Mouse (Mus musculus): ENCODE data around the gene Pecam1. TPM values are rescaled to one million over a fixed set of nuclear protein-coding genes. Genes with fewer than 3 reads are reported as not detected.
"Not testable (repeated sequence)": the region's sequence is repeated elsewhere in the genome, so short reads cannot be mapped to it uniquely, and the experiment has no call there.

Pecam1 gene
- polyA plus RNA-seq, 1 experiment from 2014 or later, result 69.9 TPM

- no peaks in the 10 kb centered on the region for H3K9me3 ChIP-seq (ENCODE audit: control insufficient read depth, low read length)
- H3K4me3 ChIP-seq (ENCODE audit: control insufficient read depth in 1 of 2, insufficient read depth in 1 of 2, low read depth in 1 of 2, low read length in 2 of 2), result no peak overlapping the region
- WGBS, result 77% methylated on average over 6 of the region's 6 CpGs
- no peak overlapping the region for H3K9ac ChIP-seq (ENCODE audit: low read length)
- peaks cover 3% of the 10 kb centered on the region in 2 experiments; a peak in 1 of 4 replicates for H3K4me1 ChIP-seq (ENCODE audit: control insufficient read depth in 2 of 2, insufficient read depth in 2 of 2, low read length in 2 of 2)
- H3K27ac ChIP-seq (replicated peaks in 1 of 2; ENCODE audit: control insufficient read depth in 1 of 2, insufficient read depth in 1 of 2, low read depth in 2 of 2, low read length in 2 of 2), result no peak overlapping the region
- no peak for ATAC-seq (ENCODE audit: insufficient number of reproducible peaks, insufficient read depth, low FRiP score, low read depth)
- no peak overlapping the region for H3K4me2 ChIP-seq (ENCODE audit: low read length)
- H3K27me3 ChIP-seq (ENCODE audit: control insufficient read depth, insufficient read depth, low read length), result no peaks in the 10 kb centered on the region
- no peaks in the 10 kb centered on the region for H3K36me3 ChIP-seq (ENCODE audit: control insufficient read depth, insufficient read depth, low read length)
Observed at GRCm38 (mm10) chr11:106741232-106741631, 9.2 kb downstream of the Pecam1 start.

GRCm38 (mm10) chr11:106740724-106741123 is 9.7 kb downstream of the Pecam1 start:
- not testable (repeated sequence) for H3K27me3 ChIP-seq (ENCODE audit: control insufficient read depth, insufficient read depth, low read length); ATAC-seq (ENCODE audit: insufficient number of reproducible peaks, insufficient read depth, low FRiP score, low read depth)
- WGBS, result 94% methylated on average over 6 of the region's 8 CpGs

GRCm38 (mm10) chr11:106739116-106739515 is 11.3 kb downstream of the Pecam1 start:
- no peaks in the 10 kb centered on the region for H3K27me3 ChIP-seq (ENCODE audit: control insufficient read depth, insufficient read depth, low read length)
- 89% methylated on average over 2 of the region's 2 CpGs for WGBS
- no peak for ATAC-seq (ENCODE audit: insufficient number of reproducible peaks, insufficient read depth, low FRiP score, low read depth)
- H3K27ac ChIP-seq (replicated peaks in 1 of 2; ENCODE audit: control insufficient read depth in 1 of 2, insufficient read depth in 1 of 2, low read depth in 2 of 2, low read length in 2 of 2), result no peak overlapping the region
- no peaks in the 10 kb centered on the region for H3K9me3 ChIP-seq (ENCODE audit: control insufficient read depth, low read length)
- peaks cover 3% of the 10 kb centered on the region in 2 experiments; a peak in 1 of 4 replicates for H3K4me1 ChIP-seq (ENCODE audit: control insufficient read depth in 2 of 2, insufficient read depth in 2 of 2, low read length in 2 of 2)
- H3K4me2 ChIP-seq (ENCODE audit: low read length), result no peak overlapping the region
- no peak overlapping the region for H3K9ac ChIP-seq (ENCODE audit: low read length)
- H3K36me3 ChIP-seq (ENCODE audit: control insufficient read depth, insufficient read depth, low read length), result no peaks in the 10 kb centered on the region
- H3K4me3 ChIP-seq (ENCODE audit: control insufficient read depth in 1 of 2, insufficient read depth in 1 of 2, low read depth in 1 of 2, low read length in 2 of 2), result no peak overlapping the region

More at GRCm38 (mm10) chr11:106740724-106741123, 9.7 kb downstream of the Pecam1 start:
- H3K9me3 ChIP-seq (ENCODE audit: control insufficient read depth, low read length); H3K4me1 ChIP-seq (ENCODE audit: control insufficient read depth in 2 of 2, insufficient read depth in 2 of 2, low read length in 2 of 2); H3K9ac ChIP-seq (ENCODE audit: low read length); H3K4me2 ChIP-seq (ENCODE audit: low read length); H3K36me3 ChIP-seq (ENCODE audit: control insufficient read depth, insufficient read depth, low read length); H3K27ac ChIP-seq (replicated peaks in 1 of 2; ENCODE audit: control insufficient read depth in 1 of 2, insufficient read depth in 1 of 2, low read depth in 2 of 2, low read length in 2 of 2); H3K4me3 ChIP-seq (ENCODE audit: control insufficient read depth in 1 of 2, insufficient read depth in 1 of 2, low read depth in 1 of 2, low read length in 2 of 2): not testable (repeated sequence)

GRCm38 (mm10) chr11:106737178-106737621 is 13.2 kb downstream of the Pecam1 start:
- Histone ChIP-seq H3K27me3 (ENCODE audit: control insufficient read depth, insufficient read depth, low read length) (no peaks in the 10 kb centered on the region), H3K4me2 (ENCODE audit: low read length) (no peak overlapping the region), H3K4me1 (ENCODE audit: control insufficient read depth in 2 of 2, insufficient read depth in 2 of 2, low read length in 2 of 2) (peaks cover 3% of the 10 kb centered on the region in 2 experiments; a peak in 1 of 4 replicates), H3K36me3 (ENCODE audit: control insufficient read depth, insufficient read depth, low read length) (no peaks in the 10 kb centered on the region), H3K27ac (replicated peaks in 1 of 2; ENCODE audit: control insufficient read depth in 1 of 2, insufficient read depth in 1 of 2, low read depth in 2 of 2, low read length in 2 of 2) (peak overlapping the region; percentile 18 to 62; a peak in 3 of 4 replicates), H3K9ac (ENCODE audit: low read length) (no peak overlapping the region), H3K4me3 (ENCODE audit: control insufficient read depth in 1 of 2, insufficient read depth in 1 of 2, low read depth in 1 of 2, low read length in 2 of 2) (no peak overlapping the region), H3K9me3 (ENCODE audit: control insufficient read depth, low read length) (no peaks in the 10 kb centered on the region)
- ATAC-seq (ENCODE audit: insufficient number of reproducible peaks, insufficient read depth, low FRiP score, low read depth), result peak; percentile 65
- WGBS, result 41% methylated on average over 12 of the region's 12 CpGs

- H3K9ac ChIP-seq (ENCODE audit: low read length), result no peak overlapping the region
- peaks cover 3% of the 10 kb centered on the region in 2 experiments; a peak in 1 of 4 replicates for H3K4me1 ChIP-seq (ENCODE audit: control insufficient read depth in 2 of 2, insufficient read depth in 2 of 2, low read length in 2 of 2)
- H3K36me3 ChIP-seq (ENCODE audit: control insufficient read depth, insufficient read depth, low read length), result no peaks in the 10 kb centered on the region
- no peak overlapping the region for H3K4me3 ChIP-seq (ENCODE audit: control insufficient read depth in 1 of 2, insufficient read depth in 1 of 2, low read depth in 1 of 2, low read length in 2 of 2)
- H3K27ac ChIP-seq (replicated peaks in 1 of 2; ENCODE audit: control insufficient read depth in 1 of 2, insufficient read depth in 1 of 2, low read depth in 2 of 2, low read length in 2 of 2), result peak overlapping the region; percentile 28 to 62; a peak in 2 of 4 replicates
- WGBS, result 88% methylated on average over 3 of the region's 3 CpGs
- no peaks in the 10 kb centered on the region for H3K9me3 ChIP-seq (ENCODE audit: control insufficient read depth, low read length)
- no peaks in the 10 kb centered on the region for H3K27me3 ChIP-seq (ENCODE audit: control insufficient read depth, insufficient read depth, low read length)
- no peak for ATAC-seq (ENCODE audit: insufficient number of reproducible peaks, insufficient read depth, low FRiP score, low read depth)
- H3K4me2 ChIP-seq (ENCODE audit: low read length), result no peak overlapping the region
Observed at GRCm38 (mm10) chr11:106736614-106737013, 13.8 kb downstream of the Pecam1 start.

GRCm38 (mm10) chr11:106730714-106731113 is 19.7 kb downstream of the Pecam1 start:
- H3K27me3 ChIP-seq (ENCODE audit: control insufficient read depth, insufficient read depth, low read length), result no peaks in the 10 kb centered on the region
- H3K4me1 ChIP-seq (ENCODE audit: control insufficient read depth in 2 of 2, insufficient read depth in 2 of 2, low read length in 2 of 2), result peaks cover 18 to 33% of the 10 kb centered on the region in 2 experiments
- H3K4me2 ChIP-seq (ENCODE audit: low read length), result peak overlapping the region; percentile 28
- H3K9me3 ChIP-seq (ENCODE audit: control insufficient read depth, low read length), result peaks cover 6% of the 10 kb centered on the region; the same call in 1 of the 2 replicates
- WGBS, result 3% methylated on average over 4 of the region's 4 CpGs
- no peak overlapping the region for H3K4me3 ChIP-seq (ENCODE audit: control insufficient read depth in 1 of 2, insufficient read depth in 1 of 2, low read depth in 1 of 2, low read length in 2 of 2)
- H3K27ac ChIP-seq (replicated peaks in 1 of 2; ENCODE audit: control insufficient read depth in 1 of 2, insufficient read depth in 1 of 2, low read depth in 2 of 2, low read length in 2 of 2), result peak overlapping the region; percentile 83 to 91
- no peaks in the 10 kb centered on the region for H3K36me3 ChIP-seq (ENCODE audit: control insufficient read depth, insufficient read depth, low read length)
- ATAC-seq (ENCODE audit: insufficient number of reproducible peaks, insufficient read depth, low FRiP score, low read depth), result peak; percentile 77
- H3K9ac ChIP-seq (ENCODE audit: low read length), result peak overlapping the region; percentile 27; the same call in 1 of the 2 replicates

- Histone ChIP-seq H3K9ac (ENCODE audit: low read length) (no peak overlapping the region), H3K4me3 (ENCODE audit: control insufficient read depth in 1 of 2, insufficient read depth in 1 of 2, low read depth in 1 of 2, low read length in 2 of 2) (no peak overlapping the region), H3K27ac (replicated peaks in 1 of 2; ENCODE audit: control insufficient read depth in 1 of 2, insufficient read depth in 1 of 2, low read depth in 2 of 2, low read length in 2 of 2) (peak overlapping the region in 1 of 2 experiments; percentile 83; a peak in 3 of 4 replicates), H3K4me2 (ENCODE audit: low read length) (no peak overlapping the region), H3K27me3 (ENCODE audit: control insufficient read depth, insufficient read depth, low read length) (no peaks in the 10 kb centered on the region), H3K4me1 (ENCODE audit: control insufficient read depth in 2 of 2, insufficient read depth in 2 of 2, low read length in 2 of 2) (peaks cover 18 to 33% of the 10 kb centered on the region in 2 experiments), H3K36me3 (ENCODE audit: control insufficient read depth, insufficient read depth, low read length) (no peaks in the 10 kb centered on the region), H3K9me3 (ENCODE audit: control insufficient read depth, low read length) (peaks cover 6% of the 10 kb centered on the region; the same call in 1 of the 2 replicates)
- 100% methylated on average over 1 of the region's 1 CpGs for WGBS
- no peak for ATAC-seq (ENCODE audit: insufficient number of reproducible peaks, insufficient read depth, low FRiP score, low read depth)
Observed at GRCm38 (mm10) chr11:106729656-106730055, 20.8 kb downstream of the Pecam1 start.

All from heart, embryonic 14.5 days (tissue).